Mouse (Mus musculus) ES-Bruce4 (cell line): ENCODE measurements around the gene Nptx1. TPM values are rescaled to one million over a fixed set of nuclear protein-coding genes. Genes with fewer than 3 reads are reported as not detected.

Experiments used
- H3K27ac ChIP-seq: 2 replicates; pipeline ENCODE4 v1.5.1; 2012; ENCODE audit warnings: low read length, inconsistent platforms; ENCODE audit not compliant: insufficient read depth
- H3K27me3 ChIP-seq: 2 replicates; pipeline ENCODE4 v1.6.1; 2012; ENCODE audit warnings: mild to moderate bottlenecking, low read length, inconsistent platforms; ENCODE audit not compliant: control insufficient read depth, poor library complexity, insufficient read depth, severe bottlenecking
- H3K36me3 ChIP-seq: 2 replicates; pipeline ENCODE4 v1.6.1; 2012; ENCODE audit warnings: inconsistent platforms, mild to moderate bottlenecking, low read length, moderate library complexity; ENCODE audit not compliant: control insufficient read depth, poor library complexity, insufficient read depth, severe bottlenecking
- H3K4me1 ChIP-seq: one replicate; pipeline ENCODE4 v1.8.1; 2011; ENCODE audit warnings: low read length; ENCODE audit not compliant: control insufficient read depth, insufficient read depth
- H3K4me3 ChIP-seq: 2 replicates; pipeline ENCODE4 v1.5.1; 2011; ENCODE audit warnings: low read depth, mild to moderate bottlenecking, low read length
- H3K9ac ChIP-seq: 2 replicates; pipeline ENCODE4 v1.6.1; 2012; ENCODE audit warnings: low read depth, mild to moderate bottlenecking, inconsistent platforms; ENCODE audit not compliant: poor library complexity, severe bottlenecking
- H3K9me3 ChIP-seq: replicated peaks from 2 replicates; pipeline ENCODE4 v1.6.1; 2012; ENCODE audit warnings: mild to moderate bottlenecking, low read length, inconsistent platforms; ENCODE audit not compliant: control insufficient read depth, poor library complexity, insufficient read depth, severe bottlenecking
- CTCF ChIP-seq: IDR thresholded peaks from one replicate; pipeline ENCODE4 v1.8.1; 2011; ENCODE audit warnings: low read depth, low read length
- EP300 ChIP-seq: IDR thresholded peaks from 2 replicates; pipeline ENCODE4 v1.6.1; 2011; ENCODE audit warnings: low read depth, low read length; ENCODE audit not compliant: insufficient read depth
- POLR2A ChIP-seq: IDR thresholded peaks from one replicate; pipeline ENCODE4 v1.8.1; 2011; ENCODE audit warnings: low read length; ENCODE audit not compliant: insufficient read depth
- polyA plus RNA-seq: library from polyadenylated mRNA; stranded (reverse); fragments of >200 nt; gene quantifications from 2 replicates; pipeline ENCODE4 v1.2.4, GENCODE M21; 2011; ENCODE audit warnings: low read depth; ENCODE audit not compliant: missing spikeins, insufficient read depth, insufficient read length

The Nptx1 gene
- polyA plus RNA-seq, 1 experiment = not detected

- Histone ChIP-seq H3K4me1 (no peaks in the 10 kb centered on the region), H3K36me3 (no peaks in the 10 kb centered on the region), H3K27me3 (no peaks in the 10 kb centered on the region), H3K27ac (no peak within 1 kb of the TSS), H3K9me3 (no peaks in the 10 kb centered on the region), H3K4me3 (peak within 1 kb of the TSS; percentile 82), H3K9ac (peak within 1 kb of the TSS; percentile 64)
- peak; percentile 88 for TF ChIP-seq CTCF
- TF ChIP-seq EP300 = 0 out of 2 replicates have a peak, but pooled peaks have one; percentile 12
- no peak for TF ChIP-seq POLR2A
Observed at GRCm38 (mm10) chr11:119490861-119491689, 56.5 kb downstream of the Nptx1 start, which contains the start of gene Endov. Gene Endov (plus strand): TSS chr11:119491347.

Other genes starting within 250 kb of the Nptx1 start
- 257 and 268 TPM in 2 replicates for gene Eif4a3, start 247.7 kb downstream of the Nptx1 start, polyA plus RNA-seq
- not detected in 2 replicates for gene Card14, start 240.0 kb downstream of the Nptx1 start, polyA plus RNA-seq
- 3.3 and 4.0 TPM in 2 replicates for gene Sgsh, start 192.2 kb downstream of the Nptx1 start, polyA plus RNA-seq
- 9.2 and 10.0 TPM in 2 replicates for gene Slc26a11, start 192.2 kb downstream of the Nptx1 start, polyA plus RNA-seq
- gene Rnf213, start 154.7 kb downstream of the Nptx1 start, polyA plus RNA-seq = 22.4 and 23.9 TPM in 2 replicates
- gene Endov, start 56.4 kb downstream of the Nptx1 start, polyA plus RNA-seq = 6.5 and 7.7 TPM in 2 replicates
- 41.5 and 47.1 TPM in 2 replicates for gene Rptor, start 55.2 kb upstream of the Nptx1 start, polyA plus RNA-seq